Mouse (Mus musculus): ENCODE data around the gene Slc25a25.

DNA sequence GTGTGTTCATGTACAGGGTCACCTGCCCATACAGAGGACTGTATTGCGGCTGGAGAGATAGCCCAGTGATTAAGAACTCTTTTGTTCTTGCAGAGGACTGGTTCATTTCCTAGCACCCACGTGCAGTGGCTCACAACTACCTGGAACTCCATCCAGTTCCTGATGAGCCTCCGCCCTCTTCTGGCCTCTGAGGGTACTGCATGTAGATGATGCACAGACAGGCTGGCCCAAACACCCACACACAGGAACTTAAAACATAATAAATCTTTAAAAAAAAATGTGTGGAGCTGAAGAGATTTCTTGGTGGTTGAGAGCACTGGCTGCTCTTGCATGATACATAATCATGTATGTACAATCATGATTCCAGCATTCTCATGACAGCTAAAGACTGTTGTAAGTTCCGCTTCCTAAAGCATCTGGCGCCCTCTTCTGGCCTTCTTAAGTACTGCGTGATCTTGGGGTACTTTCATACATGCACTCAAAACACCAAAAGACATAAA lies 35.9 kb upstream of the Slc25a25 start:
- TF ChIP-seq CTCF (IDR thresholded peaks at IDR 0.05; ENCODE audit: control insufficient read depth, insufficient read depth, insufficient read length) (peak; percentile 65), USF1 (IDR thresholded peaks at IDR 0.05; ENCODE audit: low read depth) (peak; percentile 32), CEBPB (IDR thresholded peaks at IDR 0.05; ENCODE audit: low read depth) (no peak), MYOD1 (IDR thresholded peaks at IDR 0.05; ENCODE audit: control insufficient read depth, insufficient read length, low read depth) (no peak), MYOG (IDR thresholded peaks at IDR 0.05; ENCODE audit: control insufficient read depth, extremely low read depth, insufficient read length) (no peak), MAX (IDR thresholded peaks at IDR 0.05) (peak; percentile 65)
